Mouse (Mus musculus) E14TG2a.4 (cell line): ENCODE measurements around the gene Plac9b.
"Not testable (repeated sequence)": the region's sequence is repeated elsewhere in the genome, so short reads cannot be mapped to it uniquely, and the experiment has no call there.

Experiments used
- H3K27me3 ChIP-seq: 2 replicates; pipeline ENCODE4 v1.6.1; 2014; ENCODE audit warnings: low read length, control low read depth; ENCODE audit not compliant: insufficient read depth
- H3K36me3 ChIP-seq: 2 replicates; pipeline ENCODE4 v1.6.1; 2014; ENCODE audit warnings: low read length, control low read depth; ENCODE audit not compliant: insufficient read depth
- H3K4me1 ChIP-seq: replicated peaks from 2 replicates; pipeline ENCODE4 v1.6.1; 2014; ENCODE audit warnings: low read depth, low read length, control low read depth
- H3K4me3 ChIP-seq: replicated peaks from 2 replicates; pipeline ENCODE4 v1.5.1; 2014; ENCODE audit warnings: mild to moderate bottlenecking, low read length
- H3K9me3 ChIP-seq: 2 replicates; pipeline ENCODE4 v1.6.1; 2014; ENCODE audit warnings: low read length, control low read depth

Plac9b gene

GRCm38 (mm10) chr14:26182380-26182779 lies at the start of gene Plac9b:
TSS of gene Plac9b (minus strand) at chr14:26182480.
- H3K36me3 ChIP-seq, H3K4me3 ChIP-seq, H3K4me1 ChIP-seq, H3K27me3 ChIP-seq, H3K9me3 ChIP-seq: not testable (repeated sequence)

DNA sequence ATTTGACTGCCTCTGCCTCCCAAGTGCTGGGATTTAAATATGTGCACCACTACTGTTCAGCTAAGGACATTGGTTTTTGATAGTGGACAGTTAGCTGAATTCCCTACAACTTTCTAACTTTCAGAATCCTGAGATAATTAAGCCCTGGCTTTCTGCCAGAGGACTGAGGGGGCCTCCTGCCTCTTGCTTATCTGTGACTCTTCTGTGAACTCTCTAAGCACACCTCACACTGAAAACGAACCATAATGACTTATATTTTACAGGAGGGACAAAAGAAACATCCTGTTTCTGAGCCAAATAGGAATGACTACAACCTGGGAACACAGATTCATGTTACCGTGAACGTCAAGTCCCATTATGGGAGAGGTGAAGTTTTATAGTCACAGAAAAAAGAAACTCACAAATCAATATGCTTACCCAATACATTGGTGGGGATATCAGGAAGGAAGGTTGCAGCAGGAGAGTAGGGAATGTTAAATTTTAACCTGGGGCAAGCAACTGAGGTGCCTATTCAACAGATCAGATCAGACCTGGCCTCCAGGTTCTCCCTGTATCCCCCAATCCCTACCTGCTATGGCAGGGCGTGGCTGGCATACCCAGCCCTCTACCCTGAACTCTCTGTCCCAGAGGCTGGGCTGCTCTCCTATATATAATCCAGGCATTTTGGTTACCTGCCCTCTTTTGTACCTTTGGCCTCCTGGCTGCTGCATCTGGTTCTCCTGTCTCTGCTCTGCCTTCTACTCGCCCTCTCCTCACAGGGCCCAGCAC lies 34.1 kb upstream of the Plac9b start:
- not testable (repeated sequence) for H3K36me3 ChIP-seq, H3K27me3 ChIP-seq, H3K4me3 ChIP-seq, H3K9me3 ChIP-seq, H3K4me1 ChIP-seq

GRCm38 (mm10) chr14:26206926-26207247 lies 24.6 kb upstream of the Plac9b start, which contains the start of gene Tmem254b:
TSS of gene Tmem254b (minus strand) at chr14:26207041.
- H3K4me1 ChIP-seq, H3K27me3 ChIP-seq, H3K9me3 ChIP-seq, H3K4me3 ChIP-seq, H3K36me3 ChIP-seq: not testable (repeated sequence)

DNA sequence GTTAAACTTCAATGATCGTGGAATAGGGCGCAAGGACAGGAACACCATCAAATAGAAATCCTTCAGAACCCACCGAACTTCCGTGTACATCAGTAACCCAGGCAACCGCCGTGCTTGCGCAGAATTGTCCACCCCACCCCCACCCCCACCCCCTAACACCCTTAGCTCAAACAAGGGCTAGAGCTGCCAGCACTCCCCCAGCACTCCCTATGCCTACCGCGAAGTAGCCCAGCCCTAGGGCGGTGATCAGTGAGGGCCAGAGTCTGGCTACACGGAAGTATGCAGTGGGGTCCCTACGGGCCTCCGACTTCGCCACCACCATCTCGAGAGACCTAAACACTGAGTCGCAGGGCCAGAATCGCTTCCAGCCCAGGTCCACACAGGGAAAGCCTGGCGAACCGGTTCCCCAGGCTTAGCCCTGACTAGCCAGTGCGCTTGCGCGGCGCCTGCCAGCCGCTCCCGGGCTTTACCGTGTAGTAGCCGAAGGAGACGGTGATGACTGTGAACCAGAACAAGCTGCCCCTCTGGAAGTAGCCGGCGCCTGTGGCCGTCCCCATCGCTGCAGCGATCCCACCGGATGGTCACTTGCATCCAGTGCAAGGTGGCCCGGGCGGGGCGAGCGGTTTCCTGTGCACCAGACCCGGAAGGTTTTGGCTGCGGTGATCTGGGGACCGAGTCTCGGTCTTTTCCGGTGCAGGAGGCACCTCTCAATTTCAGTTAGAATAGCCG lies 24.1 kb upstream of the Plac9b start:
- not testable (repeated sequence) for H3K4me1 ChIP-seq, H3K4me3 ChIP-seq, H3K27me3 ChIP-seq, H3K36me3 ChIP-seq, H3K9me3 ChIP-seq

DNA sequence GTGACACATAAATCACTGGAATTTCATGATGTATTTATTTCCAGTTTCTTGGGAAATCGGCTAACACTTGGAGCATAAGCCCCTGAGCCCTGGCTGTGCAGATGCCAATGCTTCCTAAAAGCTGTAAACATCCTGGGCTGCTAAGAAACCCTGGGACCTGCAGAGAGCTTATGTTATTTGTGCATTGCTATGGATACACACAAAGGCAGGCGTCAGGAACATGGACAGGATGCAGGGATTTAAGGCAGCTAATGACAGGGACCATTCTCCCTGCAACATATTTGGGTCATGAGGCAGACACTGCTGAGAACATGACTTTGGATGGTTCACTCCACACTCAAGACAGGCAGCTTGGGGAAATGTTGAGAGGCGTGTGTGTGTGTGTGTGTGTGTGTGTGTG lies 15.6 kb upstream of the Plac9b start:
- H3K27me3 ChIP-seq, H3K9me3 ChIP-seq, H3K36me3 ChIP-seq, H3K4me1 ChIP-seq, H3K4me3 ChIP-seq: not testable (repeated sequence)

- not testable (repeated sequence) for H3K27me3 ChIP-seq, H3K4me3 ChIP-seq
Observed at GRCm38 (mm10) chr14:26188361-26188760, 6.1 kb upstream of the Plac9b start.

DNA sequence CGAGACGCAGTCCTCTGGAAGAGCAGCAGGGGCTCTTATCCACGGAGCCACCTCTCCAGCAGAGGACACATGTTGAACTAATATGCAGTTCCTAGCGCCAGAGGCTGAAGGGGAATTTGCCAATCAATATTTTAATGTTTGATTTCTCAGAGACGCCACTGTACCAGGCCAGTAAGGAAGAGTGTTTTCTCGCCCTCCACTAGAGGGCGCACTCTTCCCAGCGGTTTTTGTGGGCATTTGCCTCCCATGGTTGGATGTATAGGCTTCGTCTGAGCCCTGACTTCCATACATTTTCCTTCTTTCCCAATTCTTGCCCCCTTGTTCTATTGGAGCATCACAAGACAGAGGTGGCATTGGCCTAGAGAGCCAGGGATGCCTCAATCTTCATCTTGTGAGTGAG lies 4.4 kb upstream of the Plac9b start:
- H3K4me3 ChIP-seq, H3K27me3 ChIP-seq: not testable (repeated sequence)

More at GRCm38 (mm10) chr14:26188361-26188760, 6.1 kb upstream of the Plac9b start:
- H3K9me3 ChIP-seq, H3K36me3 ChIP-seq, H3K4me1 ChIP-seq: not testable (repeated sequence)

GRCm38 (mm10) chr14:26181660-26182059 lies 620 bp downstream of the Plac9b start:
- H3K36me3 ChIP-seq, H3K4me3 ChIP-seq, H3K27me3 ChIP-seq, H3K4me1 ChIP-seq, H3K9me3 ChIP-seq: not testable (repeated sequence)

More for the DNA sequence above, 4.4 kb upstream of the Plac9b start:
- not testable (repeated sequence) for H3K36me3 ChIP-seq, H3K9me3 ChIP-seq, H3K4me1 ChIP-seq

GRCm38 (mm10) chr14:26175028-26175427 lies 7.3 kb downstream of the Plac9b start:
- H3K4me3 ChIP-seq, H3K4me1 ChIP-seq, H3K27me3 ChIP-seq, H3K9me3 ChIP-seq, H3K36me3 ChIP-seq: not testable (repeated sequence)

- not testable (repeated sequence) for H3K27me3 ChIP-seq, H3K4me1 ChIP-seq, H3K9me3 ChIP-seq, H3K4me3 ChIP-seq, H3K36me3 ChIP-seq
Observed at GRCm38 (mm10) chr14:26173955-26174354, 8.3 kb downstream of the Plac9b start.

DNA sequence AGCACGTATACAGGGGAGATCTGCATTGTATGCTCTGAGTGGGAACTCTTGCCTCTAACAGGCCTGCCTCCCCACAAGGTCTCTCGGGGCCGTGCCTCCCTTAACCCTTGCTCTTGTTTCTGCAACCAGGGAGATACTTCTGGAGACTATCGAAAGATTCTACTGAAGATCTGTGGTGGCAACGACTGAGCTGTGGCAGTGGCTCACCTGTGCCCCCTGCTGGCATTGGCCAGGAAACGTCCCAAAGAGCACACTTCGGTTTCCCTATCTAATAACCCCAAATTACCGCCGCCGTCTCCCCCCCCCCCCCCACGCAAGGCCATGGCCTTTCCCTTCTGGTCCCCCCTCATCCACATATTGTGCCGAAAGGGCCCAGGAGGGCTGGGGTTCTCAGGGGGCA lies 17.0 kb downstream of the Plac9b start:
- not testable (repeated sequence) for H3K27me3 ChIP-seq, H3K36me3 ChIP-seq, H3K4me3 ChIP-seq, H3K4me1 ChIP-seq, H3K9me3 ChIP-seq

DNA sequence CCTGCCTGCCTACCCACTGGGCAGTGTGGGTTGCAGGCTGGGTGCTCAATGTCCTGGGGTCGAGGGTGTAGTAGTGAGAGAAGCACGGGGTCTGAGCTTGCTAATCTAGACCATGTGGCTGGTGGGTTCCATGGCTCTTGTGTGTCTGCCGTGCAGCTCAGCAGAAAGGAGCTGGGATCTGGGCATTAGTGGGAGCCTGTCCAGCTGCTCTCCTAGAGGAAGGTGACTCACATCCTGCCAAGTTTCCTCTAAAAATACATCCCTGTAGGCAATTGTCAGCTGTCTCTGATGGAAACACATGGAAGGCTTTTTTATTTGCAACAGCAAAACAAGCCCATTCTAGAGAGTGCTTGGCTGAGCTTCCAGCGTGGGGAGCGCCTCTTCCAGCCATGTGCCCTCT lies 19.9 kb downstream of the Plac9b start:
- not testable (repeated sequence) for H3K27me3 ChIP-seq, H3K9me3 ChIP-seq, H3K4me3 ChIP-seq, H3K36me3 ChIP-seq, H3K4me1 ChIP-seq

- H3K9me3 ChIP-seq, H3K4me1 ChIP-seq, H3K36me3 ChIP-seq, H3K27me3 ChIP-seq, H3K4me3 ChIP-seq: not testable (repeated sequence)
Observed at GRCm38 (mm10) chr14:26161156-26161555, 21.1 kb downstream of the Plac9b start.

GRCm38 (mm10) chr14:26156032-26156431 lies 26.2 kb downstream of the Plac9b start:
- H3K4me1 ChIP-seq, result not testable (repeated sequence)

DNA sequence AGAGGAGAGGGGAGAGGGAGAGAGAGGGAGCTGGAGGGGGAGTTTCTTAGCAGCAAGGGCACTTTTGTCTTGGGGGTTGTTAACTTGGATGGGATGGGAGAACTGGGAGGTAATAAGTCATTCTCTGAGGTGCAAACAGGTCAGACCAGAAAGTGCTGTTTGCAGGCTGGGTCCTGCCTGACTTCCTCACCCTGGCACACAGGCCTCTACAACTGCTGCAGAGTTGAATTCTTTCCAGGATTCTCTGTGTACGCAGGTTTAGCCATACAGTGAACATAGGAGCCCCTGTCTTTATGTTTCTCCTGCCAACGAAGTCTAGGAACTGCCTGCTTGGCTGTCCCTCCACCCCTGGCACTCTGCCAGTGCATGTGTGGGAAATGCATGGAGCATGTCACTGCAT lies 35.2 kb downstream of the Plac9b start:
- not testable (repeated sequence) for H3K4me1 ChIP-seq, H3K4me3 ChIP-seq, H3K36me3 ChIP-seq, H3K9me3 ChIP-seq, H3K27me3 ChIP-seq

More at GRCm38 (mm10) chr14:26156032-26156431, 26.2 kb downstream of the Plac9b start:
- H3K4me3 ChIP-seq, H3K27me3 ChIP-seq, H3K36me3 ChIP-seq, H3K9me3 ChIP-seq: not testable (repeated sequence)
